Mouse (Mus musculus) CD4-positive naive resting alpha-beta T cell, adult 57 days (primary cell): ENCODE data around the gene Mbl2. TPM values are rescaled to one million over a fixed set of nuclear protein-coding genes. Genes with fewer than 3 reads are reported as not detected.

ENCODE experiments used
- total RNA-seq: library from RNA; stranded (reverse); gene quantifications from one replicate; pipeline ENCODE4 v1.2.4, GENCODE M21; 2023

Mbl2 gene
- not detected for total RNA-seq

GRCm38 (mm10) chr19:30232691-30233090 is at the start of gene Mbl2:
TSS of gene Mbl2 (plus strand) at chr19:30232942.

Other genes starting within 250 kb of the Mbl2 start
- not detected for gene Trpd52l3, start 229.2 kb upstream of the Mbl2 start, total RNA-seq
- gene Uhrf2, start 202.4 kb upstream of the Mbl2 start, total RNA-seq: 79.2 TPM
- gene Gldc, start 57.5 kb upstream of the Mbl2 start, total RNA-seq: 0.56 TPM